Mouse (Mus musculus) MEL (cell line): ENCODE data around the gene Pde11a. TPM values are rescaled to one million over a fixed set of nuclear protein-coding genes. Genes with fewer than 3 reads are reported as not detected.
A peak's percentile ranks its signal among the peaks of the same experiment; 100 is the strongest.

Source experiments
- DNase-seq: peaks from one replicate; pipeline ENCODE4 v3.0.0; 2011; ENCODE audit warnings: low read depth, low spot score
- H3K27ac ChIP-seq: 2 replicates; pipeline ENCODE4 v1.5.1; 2012; ENCODE audit warnings: low read depth, mild to moderate bottlenecking, control low read depth, low read length, moderate library complexity; ENCODE audit not compliant: control insufficient read depth
- H3K27me3 ChIP-seq, 2 experiments: fragments of 150-350 bp in 1 of 2; sonication (generic) in 1 of 2; 2 replicates each; pipeline ENCODE4 v1.6.1; 2012; ENCODE audit warnings: low read length in 2 of 2, mild to moderate bottlenecking in 2 of 2, improper control_type of control experiment in 1 of 2, moderate library complexity in 1 of 2; ENCODE audit not compliant: insufficient read depth in 2 of 2, control insufficient read depth in 1 of 2
- H3K36me3 ChIP-seq, 2 experiments: 2 replicates each; pipeline ENCODE4 v1.6.1; 2012 to 2014; ENCODE audit warnings: low read length in 2 of 2, improper control_type of control experiment in 1 of 2, inconsistent platforms in 1 of 2, mild to moderate bottlenecking in 1 of 2; ENCODE audit not compliant: insufficient read depth in 2 of 2, control insufficient read depth in 1 of 2
- H3K4me1 ChIP-seq, 2 experiments: fragments of 150-350 bp in 1 of 2; sonication (generic) in 1 of 2; 2 replicates each; pipeline ENCODE4 v1.6.1; 2012; ENCODE audit warnings: low read length in 2 of 2, improper control_type of control experiment in 1 of 2, mild to moderate bottlenecking in 1 of 2; ENCODE audit not compliant: insufficient read depth in 2 of 2, control insufficient read depth in 1 of 2
- H3K4me3 ChIP-seq, 2 experiments: fragments of 150-350 bp in 1 of 2; sonication (generic) in 1 of 2; 2 replicates each; pipeline ENCODE4 v1.5.1; 2012; ENCODE audit warnings: low read depth in 2 of 2, low read length in 2 of 2, mild to moderate bottlenecking in 2 of 2, moderate library complexity in 2 of 2, control low read depth in 1 of 2, improper control_type of control experiment in 1 of 2; ENCODE audit not compliant: control insufficient read depth in 1 of 2, insufficient read depth in 1 of 2
- H3K79me2 ChIP-seq: 2 replicates; pipeline ENCODE4 v1.6.1; 2012; ENCODE audit warnings: mild to moderate bottlenecking, low read length, moderate library complexity; ENCODE audit not compliant: control insufficient read depth, poor library complexity, insufficient read depth
- H3K9ac ChIP-seq: 2 replicates; pipeline ENCODE4 v1.6.1; 2012; ENCODE audit warnings: low read depth, mild to moderate bottlenecking, control low read depth, low read length, moderate library complexity; ENCODE audit not compliant: control insufficient read depth, poor library complexity, severe bottlenecking
- H3K9me3 ChIP-seq: fragments of 150-350 bp; sonication (generic); replicated peaks from 2 replicates; pipeline ENCODE4 v1.6.1; 2012; ENCODE audit warnings: mild to moderate bottlenecking, low read length, improper control_type of control experiment, moderate library complexity; ENCODE audit not compliant: insufficient read depth
- CHD1 ChIP-seq: IDR thresholded peaks from 2 replicates; pipeline ENCODE4 v1.6.1; 2012; ENCODE audit warnings: low read depth, mild to moderate bottlenecking, inconsistent platforms, low read length, improper control_type of control experiment
- CTCF ChIP-seq, 3 experiments: IDR thresholded peaks in 2 of 3; conservative IDR thresholded peaks in 1 of 3; 2 replicates each; pipeline ENCODE4 v1.5.1; 2011 to 2012; ENCODE audit warnings: low read length in 3 of 3, low read depth in 2 of 3, mild to moderate bottlenecking in 2 of 3, improper control_type of control experiment in 1 of 3, inconsistent platforms in 1 of 3, mixed read lengths in 1 of 3, moderate library complexity in 1 of 3; ENCODE audit not compliant: control insufficient read depth in 1 of 3, insufficient read depth in 1 of 3, poor library complexity in 1 of 3, severe bottlenecking in 1 of 3
- ELF1 ChIP-seq: IDR thresholded peaks from 2 replicates; pipeline ENCODE4 v1.6.1; 2014; ENCODE audit warnings: low read depth, mild to moderate bottlenecking, inconsistent platforms, low read length, improper control_type of control experiment, moderate library complexity
- ETS1 ChIP-seq: IDR thresholded peaks from 2 replicates; pipeline ENCODE4 v1.6.1; 2012; ENCODE audit warnings: low read depth, mild to moderate bottlenecking, inconsistent platforms, low read length, improper control_type of control experiment, moderate library complexity
- GATA1 ChIP-seq: IDR thresholded peaks from 2 replicates; pipeline ENCODE4 v1.6.1; 2011; ENCODE audit warnings: low read depth, low read length, improper control_type of control experiment
- HCFC1 ChIP-seq: IDR thresholded peaks from 2 replicates; pipeline ENCODE4 v1.6.1; 2012; ENCODE audit warnings: low read depth, mild to moderate bottlenecking, inconsistent platforms, low read length, improper control_type of control experiment, moderate library complexity
- KAT2A ChIP-seq: conservative IDR thresholded peaks from 2 replicates; pipeline ENCODE4 v1.6.1; 2012; ENCODE audit warnings: low read depth, low read length, improper control_type of control experiment, inconsistent platforms
- MAFK ChIP-seq: IDR thresholded peaks from 2 replicates; pipeline ENCODE4 v1.6.1; 2011; ENCODE audit warnings: low read depth, mild to moderate bottlenecking, low read length, improper control_type of control experiment, borderline replicate concordance
- MAZ ChIP-seq: IDR thresholded peaks from 2 replicates; pipeline ENCODE4 v1.6.1; 2012; ENCODE audit warnings: low read depth, mild to moderate bottlenecking, inconsistent platforms, low read length, improper control_type of control experiment
- MXI1 ChIP-seq: IDR thresholded peaks from 2 replicates; pipeline ENCODE4 v1.6.1; 2011; ENCODE audit warnings: mild to moderate bottlenecking, low read depth, low read length, improper control_type of control experiment
- MYB ChIP-seq: IDR thresholded peaks from 2 replicates; pipeline ENCODE4 v1.6.1; 2011; ENCODE audit warnings: mild to moderate bottlenecking, low read depth, low read length, improper control_type of control experiment
- MYC ChIP-seq: IDR thresholded peaks from 2 replicates; pipeline ENCODE4 v1.6.1; 2011; ENCODE audit warnings: low read depth, mild to moderate bottlenecking, low read length, improper control_type of control experiment, moderate library complexity
- NRF1 ChIP-seq: IDR thresholded peaks from 2 replicates; pipeline ENCODE4 v1.6.1; 2014; ENCODE audit warnings: low read depth, mild to moderate bottlenecking, inconsistent platforms, low read length, improper control_type of control experiment, moderate library complexity; ENCODE audit not compliant: poor library complexity, insufficient read depth, severe bottlenecking
- POLR2AphosphoS5 ChIP-seq: IDR thresholded peaks from 2 replicates; pipeline ENCODE4 v1.6.1; 2012; ENCODE audit warnings: low read depth, borderline replicate concordance, mild to moderate bottlenecking, inconsistent platforms, low read length, moderate library complexity, mixed read lengths
- RAD21 ChIP-seq: IDR thresholded peaks from 2 replicates; pipeline ENCODE4 v1.6.1; 2011; ENCODE audit warnings: mild to moderate bottlenecking, low read depth, low read length, improper control_type of control experiment
- SMC3 ChIP-seq: IDR thresholded peaks from 2 replicates; pipeline ENCODE4 v1.6.1; 2011; ENCODE audit warnings: low read depth, low read length, improper control_type of control experiment
- TAL1 ChIP-seq: IDR thresholded peaks from 2 replicates; pipeline ENCODE4 v1.6.1; 2012; ENCODE audit warnings: mild to moderate bottlenecking, inconsistent platforms, low read length, moderate library complexity, mixed read lengths
- TCF12 ChIP-seq: IDR thresholded peaks from 2 replicates; pipeline ENCODE4 v1.6.1; 2014; ENCODE audit warnings: low read depth, mild to moderate bottlenecking, inconsistent platforms, low read length, improper control_type of control experiment, moderate library complexity
- UBTF ChIP-seq: IDR thresholded peaks from 2 replicates; pipeline ENCODE4 v1.6.1; 2012; ENCODE audit warnings: low read depth, mild to moderate bottlenecking, inconsistent platforms, low read length, improper control_type of control experiment, moderate library complexity, borderline replicate concordance; ENCODE audit not compliant: insufficient read depth
- USF1 ChIP-seq: IDR thresholded peaks from 2 replicates; pipeline ENCODE4 v1.6.1; 2014; ENCODE audit warnings: low read depth, mild to moderate bottlenecking, inconsistent platforms, low read length, improper control_type of control experiment, moderate library complexity
- USF2 ChIP-seq, 2 experiments: IDR thresholded peaks; 2 replicates each; pipeline ENCODE4 v1.6.1; 2011 to 2012; ENCODE audit warnings: improper control_type of control experiment in 2 of 2, low read length in 2 of 2, borderline replicate concordance in 1 of 2, inconsistent platforms in 1 of 2, low read depth in 1 of 2, mild to moderate bottlenecking in 1 of 2; ENCODE audit not compliant: insufficient read depth in 1 of 2
- ZC3H11A ChIP-seq: IDR thresholded peaks from 2 replicates; pipeline ENCODE4 v1.6.1; 2012; ENCODE audit warnings: low read depth, mild to moderate bottlenecking, inconsistent platforms, low read length, improper control_type of control experiment
- ZKSCAN1 ChIP-seq: IDR thresholded peaks from 2 replicates; pipeline ENCODE4 v1.6.1; 2012; ENCODE audit warnings: low read depth, mild to moderate bottlenecking, inconsistent platforms, low read length, improper control_type of control experiment, moderate library complexity
- ZMIZ1 ChIP-seq: IDR thresholded peaks from 2 replicates; pipeline ENCODE4 v1.6.1; 2012; ENCODE audit warnings: low read depth, mild to moderate bottlenecking, inconsistent platforms, low read length, improper control_type of control experiment, moderate library complexity
- ZNF384 ChIP-seq: IDR thresholded peaks from 2 replicates; pipeline ENCODE4 v1.6.1; 2012; ENCODE audit warnings: low read depth, mild to moderate bottlenecking, inconsistent platforms, low read length, improper control_type of control experiment
- polyA plus RNA-seq, 2 experiments: library from polyadenylated mRNA; stranded (reverse) in 1 of 2; unstranded in 1 of 2; fragments of >175 nt in 1 of 2; fragments of >200 nt in 1 of 2; gene quantifications; 2 replicates each; pipeline versions ENCODE4 v1.2.1 to v1.2.4; 2012; ENCODE audit warnings: low replicate concordance in 2 of 2, low read depth in 1 of 2; ENCODE audit not compliant: insufficient read length in 2 of 2, insufficient read depth in 1 of 2, missing spikeins in 1 of 2
- total RNA-seq: library from RNA; depleted of rRNA; stranded (reverse); fragments of 300-350 nt; gene quantifications from 2 replicates; pipeline ENCODE4 v1.2.3, GENCODE M21; 2012

Gene Pde11a
- total and polyA plus RNA-seq, 3 experiments, result not detected

- TF ChIP-seq MXI1 (no peak), HCFC1 (no peak), RAD21 (no peak), USF2 (IDR thresholded peaks at IDR 0.05; ENCODE audit: borderline replicate concordance in 1 of 2, insufficient read depth in 1 of 2, low read depth in 1 of 2, low read length in 2 of 2) (no peak)
- no peak overlapping the region for H3K9ac ChIP-seq
- H3K4me1 ChIP-seq, result no peaks in the 10 kb centered on the region
- H3K27ac ChIP-seq, result no peak overlapping the region
- H3K79me2 ChIP-seq, result no peaks in the 10 kb centered on the region
- peaks cover 0 to 2% of the 10 kb centered on the region in 2 experiments; a peak in 1 of 4 replicates for H3K27me3 ChIP-seq
- no peak overlapping the region for H3K4me3 ChIP-seq
- no peaks in the 10 kb centered on the region for H3K9me3 ChIP-seq
- DNase-seq, result no peak
- H3K36me3 ChIP-seq, result no peaks in the 10 kb centered on the region
These were observed 270.4 kb downstream of the Pde11a start for GRCm38 (mm10) chr2:76068155-76068554.

- DNase-seq, result peak; percentile 10
- no peaks in the 10 kb centered on the region for H3K4me1 ChIP-seq
- H3K27ac ChIP-seq, result no peak overlapping the region
- no peaks in the 10 kb centered on the region for H3K9me3 ChIP-seq
- H3K9ac ChIP-seq, result no peak overlapping the region
- no peaks in the 10 kb centered on the region for H3K79me2 ChIP-seq
- H3K36me3 ChIP-seq, result no peaks in the 10 kb centered on the region
- H3K27me3 ChIP-seq, result peaks cover 0 to 2% of the 10 kb centered on the region in 2 experiments; a peak in 1 of 4 replicates
- no peak overlapping the region for H3K4me3 ChIP-seq
- no peak for TF ChIP-seq GATA1
- TF ChIP-seq RAD21, result no peak; the same call in 1 of the 2 replicates
- no peak for TF ChIP-seq MAZ
- no peak for TF ChIP-seq ETS1
- TF ChIP-seq KAT2A, result no peak
- TF ChIP-seq SMC3, result peak; percentile 26; the same call in 1 of the 2 replicates
- no peak for TF ChIP-seq POLR2AphosphoS5
- peak; percentile 7 to 36 (median 20); a peak in 2 of 6 replicates for TF ChIP-seq CTCF (IDR thresholded peaks at IDR 0.05 in 2 of 3, conservative IDR thresholded peaks at IDR 0.05 in 1 of 3; ENCODE audit: control insufficient read depth in 1 of 3, insufficient read depth in 1 of 3, low read depth in 2 of 3, low read length in 3 of 3, poor library complexity in 1 of 3, severe bottlenecking in 1 of 3)
These were observed 271.4 kb downstream of the Pde11a start for GRCm38 (mm10) chr2:76067144-76067543.

- H3K79me2 ChIP-seq, result no peaks in the 10 kb centered on the region
- no peaks in the 10 kb centered on the region for H3K36me3 ChIP-seq
- H3K9me3 ChIP-seq, result no peaks in the 10 kb centered on the region
- no peak overlapping the region for H3K9ac ChIP-seq
- H3K27ac ChIP-seq, result no peak overlapping the region
- no peaks in the 10 kb centered on the region for H3K4me1 ChIP-seq
- peak overlapping the region; percentile 18 to 39; a peak in 2 of 4 replicates for H3K4me3 ChIP-seq
- peak; percentile 4 for DNase-seq
- H3K27me3 ChIP-seq, result peaks cover 0 to 3% of the 10 kb centered on the region in 2 experiments; a peak in 2 of 4 replicates
- TF ChIP-seq CHD1 (no peak), ZNF384 (no peak), NRF1 (no peak), TAL1 (no peak), TCF12 (no peak), USF1 (no peak), KAT2A (no peak), MYC (no peak), POLR2AphosphoS5 (no peak), MAFK (no peak), ELF1 (no peak), ZC3H11A (no peak), CTCF (IDR thresholded peaks at IDR 0.05 in 2 of 3, conservative IDR thresholded peaks at IDR 0.05 in 1 of 3; ENCODE audit: control insufficient read depth in 1 of 3, insufficient read depth in 1 of 3, low read depth in 2 of 3, low read length in 3 of 3, poor library complexity in 1 of 3, severe bottlenecking in 1 of 3) (no peak), ZMIZ1 (no peak), UBTF (no peak), MYB (no peak), SMC3 (no peak), ZKSCAN1 (no peak)
These were observed 273.3 kb downstream of the Pde11a start for GRCm38 (mm10) chr2:76065292-76065691.
